Mouse (Mus musculus): ENCODE results near the gene Olfr119.
"Not testable (repeated sequence)": the region's sequence is repeated elsewhere in the genome, so short reads cannot be mapped to it uniquely, and the experiment has no call there.

Gene Olfr119

GRCm38 (mm10) chr17:37696264-37696663 is at the start of gene Olfr119:
Olfr119 (plus strand) TSS chr17:37696564.
- not testable (repeated sequence) for DNase-seq (ENCODE audit: low spot score in 2 of 2)

DNA sequence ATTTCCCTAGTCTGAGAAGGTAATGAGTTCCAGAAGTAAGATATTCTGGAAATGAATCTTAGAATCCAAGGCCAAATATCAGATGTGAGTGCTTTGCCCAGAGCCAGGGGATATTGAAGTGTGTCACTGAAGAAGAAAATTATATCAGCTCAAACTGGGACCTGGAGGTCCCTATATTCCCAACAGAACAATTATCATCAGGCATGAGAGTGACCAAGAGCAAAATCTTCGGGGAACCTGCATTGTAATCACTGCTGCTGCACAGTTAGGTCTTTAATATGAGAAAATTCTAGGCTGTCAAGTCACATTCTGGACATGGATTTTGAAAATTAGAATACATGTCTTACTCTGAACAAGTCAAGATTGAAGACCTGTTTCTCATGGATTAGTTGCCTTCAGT is 32.7 kb upstream of the Olfr119 start, which contains the start of gene Olfr117:
Gene Olfr117 (minus strand): TSS at position 101 of the 400 bp plus-strand sequence.
- no peak for DNase-seq (ENCODE audit: low spot score in 2 of 2)

DNA sequence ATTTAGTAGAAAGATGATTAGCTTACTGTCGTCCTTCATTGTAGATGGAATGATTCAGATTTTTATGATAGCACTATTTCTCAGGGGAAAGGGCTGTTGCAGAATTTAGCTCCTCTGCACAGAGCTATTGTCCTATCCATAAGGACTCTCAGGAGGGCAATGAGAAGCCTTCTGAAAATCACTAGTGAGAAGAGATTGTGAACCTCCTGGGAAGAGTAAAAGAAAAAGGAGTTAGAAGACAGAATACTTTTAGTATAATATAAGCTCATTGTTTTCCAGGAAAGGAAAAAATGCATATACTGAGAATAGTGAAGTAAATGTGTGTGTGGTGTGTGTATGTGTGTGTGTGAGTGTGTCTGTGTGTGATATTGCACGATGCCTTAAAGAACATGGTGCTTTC is 29.7 kb upstream of the Olfr119 start, which contains the start of gene Olfr118:
Gene Olfr118 (plus strand): TSS at position 301 of the 400 bp plus-strand sequence.
- DNase-seq (ENCODE audit: low spot score in 2 of 2) = no peak

- DNase-seq (ENCODE audit: low spot score in 2 of 2) = no peak
Observed at GRCm38 (mm10) chr17:37721508-37721907, 25.1 kb downstream of the Olfr119 start, which contains the start of gene Olfr120. Olfr120 (plus strand) TSS chr17:37721808.

DNA sequence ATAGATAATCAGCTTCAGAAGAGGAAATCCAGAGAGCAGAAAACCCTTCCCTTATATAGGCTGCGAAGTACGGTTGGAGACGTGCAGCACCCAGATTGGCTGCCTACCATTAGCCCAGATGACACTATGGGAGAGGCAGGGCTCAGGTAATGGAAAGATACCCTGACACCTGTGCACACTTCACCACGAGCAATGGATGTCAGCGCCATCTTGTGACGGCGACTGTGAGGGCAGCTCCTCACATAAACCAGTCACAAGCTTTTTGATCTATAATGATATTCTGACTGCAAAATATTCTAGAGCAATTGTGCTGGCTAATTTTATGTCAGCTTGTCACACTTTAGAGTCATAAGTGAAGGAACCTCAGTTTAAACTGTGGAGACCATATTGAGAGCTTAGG is 41.7 kb downstream of the Olfr119 start:
- no peak for DNase-seq (ENCODE audit: low spot score in 2 of 2)
